Comparison of ENCODE assay signal across 8 mouse cellular contexts in genomic region chr8:125349290-125350025, GRCm38 (mm10).
DNase-seq lines count a peak whose midpoint lies in the region; ATAC-seq and TF ChIP-seq lines count a peak whose summit lies in the region.

No protein-coding gene starts in this region.

- ATAC-seq in lung, embryonic 15.5 days (ENCODE audit: borderline replicate concordance, extremely low read depth, low FRiP score, low TSS enrichment) = peak; percentile 85
- ATAC-seq in inflammation-experienced regulatory T-cells, adult 6 months = no peak

- WGBS in embryonic facial prominence, embryonic 10.5 days = 41% methylated on average over 7 of the region's 7 CpGs
- WGBS in heart, embryonic 10.5 days = 7% methylated on average over 7 of the region's 7 CpGs
- WGBS in kidney, adult 2 months = 12% methylated on average over 7 of the region's 7 CpGs
- 11% methylated on average over 7 of the region's 7 CpGs for WGBS in lung, embryonic 15.5 days

- no peaks in the 10 kb centered on the region for H3K9me3 ChIP-seq in embryonic facial prominence, embryonic 10.5 days
- H3K9me3 ChIP-seq in heart, embryonic 10.5 days = no peaks in the 10 kb centered on the region
- no peaks in the 10 kb centered on the region for H3K9me3 ChIP-seq in lung, embryonic 15.5 days

- H3K4me2 ChIP-seq in lung, embryonic 15.5 days = no peak overlapping the region; the same call in 1 of the 2 replicates

- peak overlapping the region; percentile 31; the same call in 1 of the 2 replicates for H3K27ac ChIP-seq in embryonic facial prominence, embryonic 10.5 days (replicated peaks)
- peak overlapping the region; percentile 82 for H3K27ac ChIP-seq in heart, embryonic 10.5 days
- no peak overlapping the region for H3K27ac ChIP-seq in kidney, adult 2 months (ENCODE audit: insufficient read depth, low read depth, low read length)
- 0 out of 2 replicates have a peak overlapping the region, but pooled peaks have one; percentile 20 for H3K27ac ChIP-seq in lung, embryonic 15.5 days

- peaks cover 20% of the 10 kb centered on the region for H3K27me3 ChIP-seq in embryonic facial prominence, embryonic 10.5 days (replicated peaks; ENCODE audit: low read depth, poor library complexity, severe bottlenecking)
- H3K27me3 ChIP-seq in heart, embryonic 10.5 days (ENCODE audit: insufficient read depth, poor library complexity, severe bottlenecking) = 0 out of 2 replicates have a peak, but pooled peaks cover 6% of the 10 kb centered on the region
- H3K27me3 ChIP-seq in kidney, adult 2 months (replicated peaks; ENCODE audit: control insufficient read depth, insufficient read depth, low read length) = no peaks in the 10 kb centered on the region
- H3K27me3 ChIP-seq in lung, embryonic 15.5 days = no peaks in the 10 kb centered on the region

- TF ChIP-seq POLR2A in kidney, adult 2 months (IDR thresholded peaks at IDR 0.05; ENCODE audit: low read depth, low read length) = no peak

- no peak for TF ChIP-seq CTCF in kidney, adult 2 months (conservative IDR thresholded peaks at IDR 0.05; ENCODE audit: insufficient read depth, insufficient read length, low read depth, low read length)

- no peak overlapping the region for H3K4me3 ChIP-seq in embryonic facial prominence, embryonic 10.5 days
- H3K4me3 ChIP-seq in heart, embryonic 10.5 days = 0 out of 2 replicates have a peak overlapping the region, but pooled peaks have one; percentile 15
- H3K4me3 ChIP-seq in kidney, adult 2 months (ENCODE audit: insufficient read depth, low read depth, low read length) = no peak overlapping the region
- no peak overlapping the region for H3K4me3 ChIP-seq in lung, embryonic 15.5 days

- no peaks in the 10 kb centered on the region for H3K36me3 ChIP-seq in embryonic facial prominence, embryonic 10.5 days (replicated peaks)
- no peaks in the 10 kb centered on the region for H3K36me3 ChIP-seq in heart, embryonic 10.5 days
- H3K36me3 ChIP-seq in kidney, adult 2 months (ENCODE audit: control insufficient read depth, insufficient read depth, low read length) = no peaks in the 10 kb centered on the region
- H3K36me3 ChIP-seq in lung, embryonic 15.5 days = no peaks in the 10 kb centered on the region

- DNase-seq in adrenal gland, adult 18-20 months (ENCODE audit: low spot score in 2 of 2) = peak; percentile 60 to 62
- peak; percentile 44 for DNase-seq in embryonic facial prominence, embryonic 10.5 days (ENCODE audit: low spot score)
- DNase-seq in heart, embryonic 10.5 days (ENCODE audit: low spot score) = peak; percentile 96
- DNase-seq in kidney, adult 2 months = peak; percentile 97
- peak; percentile 80 for DNase-seq in ovary, postnatal 36 days (ENCODE audit: low spot score)
- DNase-seq in left cerebral cortex, adult 18-20 months (ENCODE audit: low spot score in 2 of 2) = no peak

- H3K4me1 ChIP-seq in embryonic facial prominence, embryonic 10.5 days = peaks cover 31% of the 10 kb centered on the region
- H3K4me1 ChIP-seq in heart, embryonic 10.5 days = peaks cover 99% of the 10 kb centered on the region
- peaks cover 8% of the 10 kb centered on the region; the same call in 1 of the 2 replicates for H3K4me1 ChIP-seq in kidney, adult 2 months (ENCODE audit: control insufficient read depth, insufficient read depth, low read length)
- peaks cover 30% of the 10 kb centered on the region for H3K4me1 ChIP-seq in lung, embryonic 15.5 days

- no peak overlapping the region for H3K9ac ChIP-seq in lung, embryonic 15.5 days

Comparison
In these comparisons a context has a peak if more than half of its experiments do, and no peak if none do; other contexts are left out.
1. DNase-seq: peak in adrenal gland, adult 18-20 months (2 of 2), embryonic facial prominence, embryonic 10.5 days (single experiment), heart, embryonic 10.5 days (single experiment), kidney, adult 2 months (single experiment) and ovary, postnatal 36 days (single experiment); none in left cerebral cortex, adult 18-20 months (0 of 2).